Mouse (Mus musculus): Measurements from ENCODE around the gene Tmprss9. TPM values are rescaled to one million over a fixed set of nuclear protein-coding genes. Genes with fewer than 3 reads are reported as not detected.

The Tmprss9 gene
- total RNA-seq, 2 experiments from 2014 or later, result 0.13 TPM; not detected in 1

GRCm38 (mm10) chr10:80931153-80931671 lies 59.6 kb downstream of the Tmprss9 start:
- intact Hi-C loops (cut with DNase I), result no loop called here
- no peak for DNase-seq (ENCODE audit: extremely low spot score in 1 of 2, low spot score in 2 of 2)

GRCm38 (mm10) chr10:80931695-80932094 lies 60.0 kb downstream of the Tmprss9 start:
- intact Hi-C loops (cut with DNase I), result no loop called here
- peak in 1 of 2 experiments; percentile 70 for DNase-seq (ENCODE audit: extremely low spot score in 1 of 2, low spot score in 2 of 2)

GRCm38 (mm10) chr10:80932206-80932605 lies 60.6 kb downstream of the Tmprss9 start:
- intact Hi-C loops (cut with DNase I), result no loop called here
- peak in 1 of 2 experiments; percentile 68 for DNase-seq (ENCODE audit: extremely low spot score in 1 of 2, low spot score in 2 of 2)

- no peak for DNase-seq (ENCODE audit: extremely low spot score in 1 of 2, low spot score in 2 of 2)
- intact Hi-C loops (cut with DNase I), result no loop called here
These were observed 61.2 kb downstream of the Tmprss9 start for GRCm38 (mm10) chr10:80932700-80933420.

GRCm38 (mm10) chr10:80933421-80933979 lies 61.9 kb downstream of the Tmprss9 start:
- intact Hi-C loops (cut with DNase I), result no loop called here
- no peak for DNase-seq (ENCODE audit: extremely low spot score in 1 of 2, low spot score in 2 of 2)

- intact Hi-C loops (cut with DNase I), result no loop called here
- DNase-seq (ENCODE audit: extremely low spot score in 1 of 2, low spot score in 2 of 2), result no peak
These were observed 62.7 kb downstream of the Tmprss9 start for GRCm38 (mm10) chr10:80934136-80934985.

- intact Hi-C loops (cut with DNase I), result no loop called here
- no peak for DNase-seq (ENCODE audit: extremely low spot score in 1 of 2, low spot score in 2 of 2)
These were observed 63.6 kb downstream of the Tmprss9 start for GRCm38 (mm10) chr10:80935241-80935640.

GRCm38 (mm10) chr10:80935698-80936097 lies 64.0 kb downstream of the Tmprss9 start:
- intact Hi-C loops (cut with DNase I), result no loop called here
- peak in 1 of 2 experiments; percentile 77 for DNase-seq (ENCODE audit: extremely low spot score in 1 of 2, low spot score in 2 of 2)

- intact Hi-C loops (cut with DNase I), result no loop called here
- peak; percentile 61 to 89 for DNase-seq (ENCODE audit: extremely low spot score in 1 of 2, low spot score in 2 of 2)
These were observed 64.6 kb downstream of the Tmprss9 start for GRCm38 (mm10) chr10:80936135-80936809.

- intact Hi-C loops (cut with DNase I), result no loop called here
- DNase-seq (ENCODE audit: extremely low spot score in 1 of 2, low spot score in 2 of 2), result no peak
These were observed 65.1 kb downstream of the Tmprss9 start for GRCm38 (mm10) chr10:80936810-80937164.

GRCm38 (mm10) chr10:80937646-80938045 lies 66.0 kb downstream of the Tmprss9 start:
- intact Hi-C loops (cut with DNase I), result no loop called here
- peak in 1 of 2 experiments; percentile 61 for DNase-seq (ENCODE audit: extremely low spot score in 1 of 2, low spot score in 2 of 2)

- DNase-seq (ENCODE audit: extremely low spot score in 1 of 2, low spot score in 2 of 2), result no peak
These were observed 67.3 kb downstream of the Tmprss9 start for GRCm38 (mm10) chr10:80938831-80939550.

GRCm38 (mm10) chr10:80939671-80940070 lies 68.0 kb downstream of the Tmprss9 start:
- intact Hi-C loops (cut with DNase I), result no loop called here

More at GRCm38 (mm10) chr10:80938831-80939550, 67.3 kb downstream of the Tmprss9 start:
- intact Hi-C loops (cut with DNase I), result no loop called here

GRCm38 (mm10) chr10:80940320-80940987 lies 68.8 kb downstream of the Tmprss9 start:
- intact Hi-C loops (cut with DNase I), result no loop called here
- peak in 1 of 2 experiments; percentile 67 for DNase-seq (ENCODE audit: extremely low spot score in 1 of 2, low spot score in 2 of 2)

More at GRCm38 (mm10) chr10:80939671-80940070, 68.0 kb downstream of the Tmprss9 start:
- DNase-seq (ENCODE audit: extremely low spot score in 1 of 2, low spot score in 2 of 2), result peak; percentile 76 to 91

GRCm38 (mm10) chr10:80940988-80941347 lies 69.3 kb downstream of the Tmprss9 start:
- intact Hi-C loops (cut with DNase I), result no loop called here
- DNase-seq (ENCODE audit: extremely low spot score in 1 of 2, low spot score in 2 of 2), result no peak

GRCm38 (mm10) chr10:80942919-80943318 lies 71.3 kb downstream of the Tmprss9 start:
- intact Hi-C loops (cut with DNase I), result no loop called here
- DNase-seq (ENCODE audit: extremely low spot score in 1 of 2, low spot score in 2 of 2), result no peak

- intact Hi-C loops (cut with DNase I), result no loop called here
- no peak for DNase-seq (ENCODE audit: extremely low spot score in 1 of 2, low spot score in 2 of 2)
These were observed 72.1 kb downstream of the Tmprss9 start for GRCm38 (mm10) chr10:80943701-80944100.

GRCm38 (mm10) chr10:80944231-80944630 lies 72.6 kb downstream of the Tmprss9 start:
- intact Hi-C loops (cut with DNase I), result no loop called here
- DNase-seq (ENCODE audit: extremely low spot score in 1 of 2, low spot score in 2 of 2), result no peak

All from left cerebral cortex, postnatal 10 days (tissue).